Mouse (Mus musculus) kidney, adult 8-10 months (tissue): Measurements from ENCODE around the gene Nxn.

ENCODE experiments used
- DNase-seq, 2 experiments: peaks; one replicate each; pipeline ENCODE4 v3.0.0; 2022

The Nxn gene

GRCm38 (mm10) chr11:76399587-76400330, 819 bp upstream of the Nxn start:
- DNase-seq: peak; percentile 31 to 58

GRCm38 (mm10) chr11:76398312-76398797, 585 bp downstream of the Nxn start:
- no peak for DNase-seq

GRCm38 (mm10) chr11:76397650-76398311, 1.2 kb downstream of the Nxn start:
- peak in 1 of 2 experiments; percentile 18 for DNase-seq

- no peak for DNase-seq
Measured at GRCm38 (mm10) chr11:76392996-76393395, 5.9 kb downstream of the Nxn start.

- DNase-seq: no peak
Measured at GRCm38 (mm10) chr11:76392532-76392931, 6.4 kb downstream of the Nxn start.

- DNase-seq: no peak
Measured at GRCm38 (mm10) chr11:76388711-76389110, 10.2 kb downstream of the Nxn start.

GRCm38 (mm10) chr11:76387097-76387496, 11.8 kb downstream of the Nxn start:
- DNase-seq: no peak

- DNase-seq: no peak
Measured at GRCm38 (mm10) chr11:76385746-76386145, 13.2 kb downstream of the Nxn start.

GRCm38 (mm10) chr11:76385017-76385416, 13.9 kb downstream of the Nxn start:
- DNase-seq: no peak

GRCm38 (mm10) chr11:76384307-76384706, 14.6 kb downstream of the Nxn start:
- no peak for DNase-seq

- DNase-seq: no peak
Measured at GRCm38 (mm10) chr11:76382711-76383324, 16.1 kb downstream of the Nxn start.

- no peak for DNase-seq
Measured at GRCm38 (mm10) chr11:76381201-76381885, 17.6 kb downstream of the Nxn start.

- DNase-seq: peak; percentile 70 to 80
Measured at GRCm38 (mm10) chr11:76379921-76380544, 18.9 kb downstream of the Nxn start.

GRCm38 (mm10) chr11:76376425-76376824, 22.5 kb downstream of the Nxn start:
- DNase-seq: no peak

GRCm38 (mm10) chr11:76374491-76375185, 24.3 kb downstream of the Nxn start:
- peak; percentile 63 to 65 for DNase-seq

GRCm38 (mm10) chr11:76372534-76372933, 26.4 kb downstream of the Nxn start:
- DNase-seq: no peak

- no peak for DNase-seq
Measured at GRCm38 (mm10) chr11:76372120-76372519, 26.8 kb downstream of the Nxn start.

GRCm38 (mm10) chr11:76370491-76370890, 28.4 kb downstream of the Nxn start:
- DNase-seq: no peak

- DNase-seq: no peak
Measured at GRCm38 (mm10) chr11:76366720-76367119, 32.2 kb downstream of the Nxn start.

- DNase-seq: no peak
Measured at GRCm38 (mm10) chr11:76364038-76364437, 34.9 kb downstream of the Nxn start.

- no peak for DNase-seq
Measured at GRCm38 (mm10) chr11:76363636-76364035, 35.3 kb downstream of the Nxn start.

- no peak for DNase-seq
Measured at GRCm38 (mm10) chr11:76363178-76363577, 35.8 kb downstream of the Nxn start.
